Mouse (Mus musculus): ENCODE measurements around the gene Elavl2.

The Elavl2 gene

DNA sequence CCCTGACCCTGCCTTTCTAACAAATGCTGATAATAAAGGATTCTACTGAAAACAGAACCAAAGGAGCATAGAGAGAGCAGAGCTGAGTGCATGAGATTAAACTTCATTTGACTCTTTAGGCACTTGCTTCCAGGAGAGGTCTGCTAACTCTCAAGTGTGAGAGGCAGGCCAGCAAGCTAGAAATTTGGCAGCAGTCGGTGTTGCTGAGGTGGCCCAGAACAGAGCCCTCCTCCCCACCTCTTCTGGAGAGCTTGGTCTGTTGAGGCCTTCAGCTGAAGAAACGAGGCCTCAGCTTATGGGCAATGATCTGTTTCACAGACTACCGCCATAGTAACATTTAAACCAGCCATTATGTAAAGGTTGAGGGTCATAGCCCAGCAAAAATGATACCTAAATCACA lies 186.7 kb downstream of the Elavl2 start:
- no peak for DNase-seq (ENCODE audit: low spot score)

DNA sequence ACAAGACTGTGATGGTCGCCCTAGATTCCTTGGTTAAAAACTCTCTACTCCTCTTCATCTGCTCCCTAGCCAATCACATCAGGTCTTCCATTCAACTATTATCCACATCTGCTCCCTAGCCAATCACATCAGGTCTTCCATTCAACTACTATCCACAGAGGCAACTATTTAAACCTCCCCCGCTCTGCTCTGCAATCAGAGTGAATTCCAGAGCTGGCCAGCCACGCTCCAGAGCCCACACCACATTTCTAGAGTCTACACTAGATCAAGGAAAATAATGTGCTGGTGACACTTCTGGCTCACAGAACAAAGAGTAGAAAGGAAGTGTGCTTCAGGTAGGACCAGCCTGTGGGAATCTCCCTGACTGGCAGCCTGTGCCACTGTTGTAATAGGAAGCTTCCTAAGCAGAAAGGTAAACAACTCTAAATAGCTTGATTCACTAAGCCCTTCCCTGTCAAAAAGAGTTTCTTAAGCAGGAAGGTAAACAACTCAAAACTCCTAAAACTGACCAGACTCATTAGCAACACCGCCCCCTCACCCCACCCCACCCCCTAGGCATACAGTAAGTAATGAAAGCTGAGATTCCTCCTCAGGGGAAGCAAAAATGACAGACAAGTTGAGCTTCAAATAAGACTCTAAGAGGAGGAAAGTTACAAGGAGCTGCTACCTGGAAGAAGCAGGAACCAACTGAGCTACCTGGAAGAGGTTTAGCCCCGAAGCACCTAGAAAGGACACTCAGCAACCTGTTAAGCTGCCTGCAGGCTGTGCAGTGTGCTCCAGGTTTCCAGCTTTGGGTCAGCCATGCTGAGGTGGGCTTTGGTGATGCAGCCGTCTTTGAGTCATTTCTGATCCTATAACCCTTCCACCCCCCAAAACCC lies 191.9 kb downstream of the Elavl2 start:
- peak; percentile 9 for DNase-seq (ENCODE audit: low spot score)
